Mouse (Mus musculus): ENCODE data around the gene H2al2c. TPM values are rescaled to one million over a fixed set of nuclear protein-coding genes. Genes with fewer than 3 reads are reported as not detected.
"Not testable (repeated sequence)": the region's sequence is repeated elsewhere in the genome, so short reads cannot be mapped to it uniquely, and the experiment has no call there.

The H2al2c gene
- not detected for total RNA-seq (2021)
- long read RNA-seq, experiment 1: 0 reads
- long read RNA-seq, experiment 2: 0 reads

DNA sequence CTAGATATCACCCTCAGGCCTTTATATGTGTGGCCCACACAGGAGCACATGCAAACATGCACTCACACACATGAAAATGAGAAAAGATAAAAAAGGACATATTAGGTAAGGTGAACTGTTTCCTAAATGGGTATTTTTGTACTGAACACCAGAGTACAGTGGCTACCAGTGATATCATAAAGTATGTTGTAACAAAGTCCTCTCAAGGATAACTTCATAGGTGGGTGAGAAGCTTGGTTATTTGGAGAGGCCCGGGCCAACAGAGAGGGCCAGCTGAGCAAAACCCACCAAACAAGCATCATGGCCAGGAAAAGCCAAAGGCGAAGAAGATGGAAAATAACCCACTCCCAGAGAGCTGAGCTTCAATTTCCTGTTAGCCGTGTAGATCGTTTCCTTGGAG is at the start of gene H2al2c:
Gene H2al2c (plus strand): TSS at position 301 of the 400 bp plus-strand sequence.
- DNase-seq; intact Hi-C loops (cut with DNase I): not testable (repeated sequence)

Other genes with a start within 250 kb of the H2al2c start
- not detected for gene Sry, start 64.6 kb downstream of the H2al2c start, total RNA-seq (2021)
- not detected for gene H2al2b, start 121.6 kb downstream of the H2al2c start, total RNA-seq (2021)
- gene Gm4064, start 197.1 kb downstream of the H2al2c start, total RNA-seq (2021): not detected
- not detected for gene Rbmy, start 231.6 kb downstream of the H2al2c start, total RNA-seq (2021)
- not detected for gene Gm10256, start 231.6 kb downstream of the H2al2c start, total RNA-seq (2021)